Comparison of ENCODE assay signal across 14 mouse cellular contexts in the genomic region with DNA sequence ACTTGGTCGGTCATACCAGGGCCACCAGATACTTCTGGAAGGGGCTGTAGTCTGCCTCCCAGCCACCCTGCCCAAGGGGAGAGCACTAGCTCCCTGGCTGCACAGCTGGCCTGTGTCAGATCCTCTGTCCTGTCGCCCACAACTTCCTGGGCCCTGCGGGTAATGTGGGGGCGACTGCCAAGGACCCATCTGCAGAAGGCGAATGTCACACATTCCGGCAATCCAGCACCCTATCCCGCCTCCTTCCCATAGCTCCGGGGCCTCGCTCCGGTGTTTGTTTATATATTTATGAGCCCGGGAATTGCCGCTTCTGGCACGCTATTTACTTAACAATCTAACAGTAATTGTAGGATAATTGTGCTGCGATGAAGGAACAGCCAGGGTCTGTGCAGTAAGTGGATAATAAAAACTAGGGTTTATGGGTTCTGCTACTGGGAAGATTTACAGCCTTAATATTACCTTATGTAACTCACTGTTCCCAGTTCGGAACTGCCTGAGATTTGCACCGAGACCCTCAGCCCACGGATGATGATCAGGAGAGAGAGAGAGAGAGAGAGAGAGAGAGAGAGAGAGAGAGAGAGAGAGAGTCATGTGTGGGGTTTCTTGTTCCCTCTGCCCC.
DNase-seq lines count a peak whose midpoint lies in the region; ATAC-seq and TF ChIP-seq lines count a peak whose summit lies in the region.
"Had no signal": no experiment of that assay in that cellular context is flagged by ENCODE, and none has a peak within 500 bp of the region (broad histone marks: within the 10 kb centered on the region; RNA-seq: fewer than 3 reads in every experiment).

No protein-coding gene starts in this region.

- no peaks in the 10 kb centered on the region for H3K36me3 ChIP-seq in kidney, adult 2 months (ENCODE audit: control insufficient read depth, insufficient read depth, low read length)
- no peaks in the 10 kb centered on the region for H3K36me3 ChIP-seq in neural tube, embryonic 13.5 days
- H3K36me3 ChIP-seq: embryonic facial prominence, embryonic 13.5 days; forebrain, embryonic 15.5 days had no signal

- no peak for TF ChIP-seq CTCF in kidney, adult 2 months (conservative IDR thresholded peaks at IDR 0.05; ENCODE audit: insufficient read depth, insufficient read length, low read depth, low read length)
- TF ChIP-seq CTCF in left cerebral cortex, adult 2 months (IDR thresholded peaks at IDR 0.05) = no peak

- H3K9me3 ChIP-seq in neural tube, embryonic 13.5 days = no peaks in the 10 kb centered on the region
- H3K9me3 ChIP-seq: embryonic facial prominence, embryonic 13.5 days; forebrain, embryonic 15.5 days had no signal

- no peak overlapping the region for H3K4me2 ChIP-seq in neural tube, embryonic 13.5 days
- H3K4me2 ChIP-seq: embryonic facial prominence, embryonic 13.5 days; forebrain, embryonic 15.5 days had no signal

- DNase-seq in kidney, adult 2 months = peak; percentile 2
- DNase-seq in kidney, adult 11 months = no peak
- no peak for DNase-seq in neural tube, embryonic 10.5 days (ENCODE audit: extremely low spot score, low spot score)
- DNase-seq in left cerebral cortex, adult 2 months (ENCODE audit: extremely low spot score in 1 of 2, low spot score in 2 of 2) = peak; percentile 47 to 65
- DNase-seq in right cerebral cortex, postnatal 10 days (ENCODE audit: low spot score in 2 of 2) = peak; percentile 34 to 37
- DNase-seq in ovary, postnatal 14 days (ENCODE audit: low spot score) = no peak
- DNase-seq: B cell, adult 2 months; cerebellum, postnatal 14 days; heart, adult 2 months had no signal

- no peak overlapping the region for H3K27ac ChIP-seq in kidney, adult 2 months (ENCODE audit: insufficient read depth, low read depth, low read length)
- peak overlapping the region; percentile 87 for H3K27ac ChIP-seq in neural tube, embryonic 13.5 days (replicated peaks)
- H3K27ac ChIP-seq in left cerebral cortex, adult 2 months = no peak overlapping the region; the same call in 1 of the 2 replicates
- H3K27ac ChIP-seq: embryonic facial prominence, embryonic 13.5 days; forebrain, embryonic 15.5 days; heart, adult 2 months had no signal

- H3K4me1 ChIP-seq in kidney, adult 2 months (ENCODE audit: control insufficient read depth, insufficient read depth, low read length) = no peaks in the 10 kb centered on the region
- H3K4me1 ChIP-seq in neural tube, embryonic 13.5 days (replicated peaks) = peaks cover 25% of the 10 kb centered on the region
- H3K4me1 ChIP-seq: embryonic facial prominence, embryonic 13.5 days had no signal

- H3K4me3 ChIP-seq in kidney, adult 2 months (ENCODE audit: insufficient read depth, low read depth, low read length) = no peak overlapping the region
- no peak overlapping the region for H3K4me3 ChIP-seq in neural tube, embryonic 13.5 days
- H3K4me3 ChIP-seq in left cerebral cortex, adult 2 months = no peak overlapping the region
- H3K4me3 ChIP-seq: embryonic facial prominence, embryonic 13.5 days; forebrain, embryonic 15.5 days; heart, adult 2 months had no signal

- intact Hi-C loops in left cerebral cortex, adult 2 months (cut with DNase I) = no loop called here

- H3K9ac ChIP-seq in neural tube, embryonic 13.5 days = no peak overlapping the region
- H3K9ac ChIP-seq: embryonic facial prominence, embryonic 13.5 days; forebrain, embryonic 15.5 days had no signal

- no peak for TF ChIP-seq POLR2A in kidney, adult 2 months (IDR thresholded peaks at IDR 0.05; ENCODE audit: low read depth, low read length)

- 7% methylated on average over 17 of the region's 17 CpGs for WGBS in kidney, adult 2 months
- WGBS in neural tube, embryonic 13.5 days = 11% methylated on average over 17 of the region's 17 CpGs

- no peaks in the 10 kb centered on the region for H3K27me3 ChIP-seq in kidney, adult 2 months (replicated peaks; ENCODE audit: control insufficient read depth, insufficient read depth, low read length)
- 0 out of 2 replicates have a peak, but pooled peaks cover 2% of the 10 kb centered on the region for H3K27me3 ChIP-seq in neural tube, embryonic 13.5 days
- H3K27me3 ChIP-seq: embryonic facial prominence, embryonic 13.5 days; forebrain, embryonic 15.5 days had no signal

- ATAC-seq in neural tube, embryonic 13.5 days (ENCODE audit: low read depth) = peak; percentile 88
- ATAC-seq in erythroid progenitor cell, adult 5-6 weeks (replicated peaks; ENCODE audit: low FRiP score, poor library complexity, severe bottlenecking) = no peak
- ATAC-seq: forebrain, embryonic 15.5 days; intestine, postnatal 0 days had no signal

Comparison
In these comparisons a context has a peak if more than half of its experiments do, and no peak if none do; other contexts are left out.
1. DNase-seq: peak in kidney, adult 2 months (single experiment), left cerebral cortex, adult 2 months (2 of 2) and right cerebral cortex, postnatal 10 days (2 of 2); none in kidney, adult 11 months (single experiment), neural tube, embryonic 10.5 days (single experiment) and ovary, postnatal 14 days (single experiment).